Mouse (Mus musculus) C2C12 (cell line): Measurements from ENCODE around the gene Map2k6.

Experiments
- CTCF ChIP-seq: IDR thresholded peaks from one replicate; pipeline ENCODE4 v1.5.1; 2011; ENCODE audit not compliant: control insufficient read depth, insufficient read depth, insufficient read length
- MYOD1 ChIP-seq: IDR thresholded peaks from one replicate; pipeline ENCODE4 v1.6.1; 2011; ENCODE audit warnings: low read depth; ENCODE audit not compliant: control insufficient read depth, insufficient read length

- TF ChIP-seq MYOD1 (no peak), CTCF (no peak)
Measured at GRCm38 (mm10) chr11:110572548-110572947, 173.6 kb downstream of the Map2k6 start.
